Comparison of ENCODE assay signal across 20 mouse cellular contexts in the genomic region with DNA sequence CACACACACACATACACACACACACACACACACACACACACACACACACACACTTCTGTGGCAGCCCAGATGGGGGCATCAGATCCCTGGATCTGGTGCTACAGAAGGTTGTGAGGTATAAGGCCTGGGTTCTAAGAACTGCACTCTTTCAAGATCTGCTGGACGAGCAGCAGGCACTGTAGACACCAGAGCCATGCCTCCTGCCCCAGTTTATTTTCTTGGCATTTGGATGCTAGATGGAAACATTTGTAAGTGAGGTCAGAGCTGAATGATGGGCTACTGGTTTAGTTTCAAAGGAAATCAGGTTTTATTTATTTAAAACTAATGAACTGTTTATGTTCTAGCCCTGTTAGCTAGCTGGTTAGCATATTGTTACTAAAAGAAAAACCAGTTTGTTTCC.
DNase-seq lines count a peak whose midpoint lies in the region; ATAC-seq and TF ChIP-seq lines count a peak whose summit lies in the region.
"Had no signal": no experiment of that assay in that cellular context is flagged by ENCODE, and none has a peak within 500 bp of the region (broad histone marks: within the 10 kb centered on the region; RNA-seq: fewer than 3 reads in every experiment).

No protein-coding gene starts in this region.

- H3K4me1 ChIP-seq in forebrain, embryonic 13.5 days: no peaks in the 10 kb centered on the region
- no peaks in the 10 kb centered on the region for H3K4me1 ChIP-seq in forebrain, embryonic 11.5 days (replicated peaks; ENCODE audit: control insufficient read depth, insufficient read depth, low read length)
- no peaks in the 10 kb centered on the region for H3K4me1 ChIP-seq in lung, embryonic 14.5 days (ENCODE audit: insufficient read depth)
- no peaks in the 10 kb centered on the region for H3K4me1 ChIP-seq in neural tube, embryonic 15.5 days
- H3K4me1 ChIP-seq: embryonic facial prominence, embryonic 12.5 days; heart, embryonic 10.5 days; hindbrain, embryonic 12.5 days had no signal

- ATAC-seq in forebrain, embryonic 13.5 days: peak; percentile 32; the same call in 1 of the 2 replicates
- ATAC-seq in forebrain, embryonic 11.5 days (replicated peaks; ENCODE audit: low FRiP score): no peak
- peak; percentile 57; the same call in 1 of the 2 replicates for ATAC-seq in lung, embryonic 14.5 days (ENCODE audit: insufficient read depth)
- ATAC-seq in neural tube, embryonic 15.5 days (ENCODE audit: low FRiP score): no peak
- ATAC-seq in monocyte, adult 5-6 weeks (replicated peaks; ENCODE audit: insufficient number of reproducible peaks, low FRiP score, low TSS enrichment, poor library complexity, severe bottlenecking): no peak
- ATAC-seq: inflammation-experienced regulatory T-cells, adult 6 months had no signal

- DNase-seq in forebrain, embryonic 11.5 days (ENCODE audit: low spot score): no peak
- peak; percentile 58 for DNase-seq in lung, embryonic 14.5 days
- DNase-seq in lung, adult 18-20 months: no peak
- peak; percentile 8 to 27 for DNase-seq in lung, postnatal 4 days
- DNase-seq in lung, postnatal 36 days: no peak
- DNase-seq: adrenal gland, adult 2 months; adrenal gland, postnatal 25 days; cerebellum, adult 11 months; cerebellum, adult 9-10 months; gastrocnemius, postnatal 10 days; heart, adult 18-20 months; heart, postnatal 10 days; heart, postnatal 4 days had no signal

- 67% methylated on average over 1 of the region's 1 CpGs for WGBS in forebrain, embryonic 13.5 days
- WGBS in forebrain, embryonic 11.5 days: 52% methylated on average over 1 of the region's 1 CpGs
- WGBS in lung, embryonic 14.5 days: 39% methylated on average over 1 of the region's 1 CpGs
- WGBS in neural tube, embryonic 15.5 days: 82% methylated on average over 1 of the region's 1 CpGs

- H3K4me3 ChIP-seq in forebrain, embryonic 13.5 days: no peak overlapping the region
- H3K4me3 ChIP-seq in forebrain, embryonic 11.5 days (ENCODE audit: low read depth, low read length): no peak overlapping the region
- H3K4me3 ChIP-seq in lung, embryonic 14.5 days (ENCODE audit: low read depth, low read length): no peak overlapping the region
- no peak overlapping the region for H3K4me3 ChIP-seq in neural tube, embryonic 15.5 days (replicated peaks)
- H3K4me3 ChIP-seq: embryonic facial prominence, embryonic 12.5 days; heart, embryonic 10.5 days; hindbrain, embryonic 12.5 days had no signal

- no peaks in the 10 kb centered on the region for H3K27me3 ChIP-seq in forebrain, embryonic 13.5 days
- H3K27me3 ChIP-seq in forebrain, embryonic 11.5 days (ENCODE audit: control insufficient read depth, insufficient read depth, low read length): no peaks in the 10 kb centered on the region
- no peaks in the 10 kb centered on the region for H3K27me3 ChIP-seq in lung, embryonic 14.5 days (ENCODE audit: insufficient read depth, low read length)
- H3K27me3 ChIP-seq in neural tube, embryonic 15.5 days (replicated peaks): no peaks in the 10 kb centered on the region
- H3K27me3 ChIP-seq: embryonic facial prominence, embryonic 12.5 days; hindbrain, embryonic 12.5 days had no signal

- H3K36me3 ChIP-seq in forebrain, embryonic 13.5 days (ENCODE audit: poor library complexity, severe bottlenecking): no peaks in the 10 kb centered on the region
- no peaks in the 10 kb centered on the region for H3K36me3 ChIP-seq in forebrain, embryonic 11.5 days (ENCODE audit: control insufficient read depth, insufficient read depth, low read length)
- no peaks in the 10 kb centered on the region for H3K36me3 ChIP-seq in lung, embryonic 14.5 days (ENCODE audit: insufficient read depth)
- H3K36me3 ChIP-seq in neural tube, embryonic 15.5 days: no peaks in the 10 kb centered on the region
- H3K36me3 ChIP-seq: embryonic facial prominence, embryonic 12.5 days; heart, embryonic 10.5 days; hindbrain, embryonic 12.5 days had no signal

- H3K4me2 ChIP-seq in forebrain, embryonic 13.5 days: no peak overlapping the region
- no peak overlapping the region for H3K4me2 ChIP-seq in forebrain, embryonic 11.5 days (ENCODE audit: low read depth, low read length, severe bottlenecking)
- H3K4me2 ChIP-seq in lung, embryonic 14.5 days: no peak overlapping the region
- no peak overlapping the region for H3K4me2 ChIP-seq in neural tube, embryonic 15.5 days
- H3K4me2 ChIP-seq: embryonic facial prominence, embryonic 12.5 days; hindbrain, embryonic 12.5 days had no signal

- no peak overlapping the region for H3K9ac ChIP-seq in forebrain, embryonic 13.5 days
- H3K9ac ChIP-seq in forebrain, embryonic 11.5 days (ENCODE audit: low read length): no peak overlapping the region
- H3K9ac ChIP-seq in lung, embryonic 14.5 days: no peak overlapping the region
- no peak overlapping the region for H3K9ac ChIP-seq in neural tube, embryonic 15.5 days (replicated peaks)
- H3K9ac ChIP-seq: embryonic facial prominence, embryonic 12.5 days; hindbrain, embryonic 12.5 days had no signal

- no peaks in the 10 kb centered on the region for H3K9me3 ChIP-seq in forebrain, embryonic 13.5 days (replicated peaks)
- no peaks in the 10 kb centered on the region for H3K9me3 ChIP-seq in forebrain, embryonic 11.5 days (ENCODE audit: control insufficient read depth, low read length)
- no peaks in the 10 kb centered on the region for H3K9me3 ChIP-seq in lung, embryonic 14.5 days (ENCODE audit: low read depth, low read length)
- H3K9me3 ChIP-seq in neural tube, embryonic 15.5 days (replicated peaks): no peaks in the 10 kb centered on the region
- H3K9me3 ChIP-seq: embryonic facial prominence, embryonic 12.5 days; heart, embryonic 10.5 days; hindbrain, embryonic 12.5 days had no signal

- TF ChIP-seq CTCF in lung, embryonic 14.5 days (IDR thresholded peaks at IDR 0.05; ENCODE audit: low read depth): no peak; the same call in 1 of the 2 replicates

- no peak overlapping the region for H3K27ac ChIP-seq in forebrain, embryonic 13.5 days
- no peak overlapping the region for H3K27ac ChIP-seq in forebrain, embryonic 11.5 days (ENCODE audit: low read depth, low read length)
- H3K27ac ChIP-seq in lung, embryonic 14.5 days (ENCODE audit: low read depth): no peak overlapping the region
- H3K27ac ChIP-seq in neural tube, embryonic 15.5 days (replicated peaks): no peak overlapping the region
- H3K27ac ChIP-seq: embryonic facial prominence, embryonic 12.5 days; heart, embryonic 10.5 days; hindbrain, embryonic 12.5 days had no signal

Comparison
In these comparisons a context has a peak if more than half of its experiments do, and no peak if none do; other contexts are left out.
1. ATAC-seq: peak in forebrain, embryonic 13.5 days (single experiment) and lung, embryonic 14.5 days (single experiment); none in forebrain, embryonic 11.5 days (single experiment), neural tube, embryonic 15.5 days (single experiment) and monocyte, adult 5-6 weeks (single experiment).
2. DNase-seq: peak in lung, embryonic 14.5 days (single experiment) and lung, postnatal 4 days (2 of 2); none in forebrain, embryonic 11.5 days (single experiment), lung, adult 18-20 months (0 of 2) and lung, postnatal 36 days (single experiment).